Mouse (Mus musculus) bone marrow, adult 2 months (tissue): ENCODE measurements around the gene Grk1. TPM values are rescaled to one million over a fixed set of nuclear protein-coding genes. Genes with fewer than 3 reads are reported as not detected.

Experiments
- H3K27ac ChIP-seq: fragments of 200-500 bp; 2 replicates; pipeline ENCODE4 v1.5.1; 2012; ENCODE audit warnings: low read depth, mild to moderate bottlenecking, control low read depth, inconsistent platforms, low read length; ENCODE audit not compliant: control insufficient read depth, poor library complexity, insufficient read depth
- H3K4me1 ChIP-seq: fragments of 200-500 bp; 2 replicates; pipeline ENCODE4 v1.6.1; 2011; ENCODE audit warnings: low read length; ENCODE audit not compliant: control insufficient read depth, insufficient read depth
- H3K4me3 ChIP-seq: fragments of 200-500 bp; replicated peaks from 2 replicates; pipeline ENCODE3; 2011; ENCODE audit warnings: mild to moderate bottlenecking, low read depth, low read length, control low read depth; ENCODE audit not compliant: control insufficient read depth
- CTCF ChIP-seq: fragments of 200-500 bp; IDR thresholded peaks from 2 replicates; pipeline ENCODE4 v1.5.1; 2011; ENCODE audit warnings: low read length, control low read depth; ENCODE audit not compliant: control insufficient read depth, insufficient read depth
- POLR2A ChIP-seq: fragments of 200-500 bp; IDR thresholded peaks from 2 replicates; pipeline ENCODE4 v1.6.1; 2011; ENCODE audit warnings: low read depth, mild to moderate bottlenecking, control low read depth, low read length, borderline replicate concordance; ENCODE audit not compliant: control insufficient read depth
- WGBS: fragments of 180-500 bp; shearing (Covaris S2); methylation state at CpG from one replicate; pipeline ENCODE4 v1.1.7; 2018; 5-methylcytosine and 5-hydroxymethylcytosine counted together
- polyA plus RNA-seq: library from polyadenylated mRNA; stranded (reverse); fragments of >200 nt; gene quantifications from 2 replicates; pipeline ENCODE4 v1.2.4, GENCODE M21; 2011; ENCODE audit warnings: low replicate concordance; ENCODE audit not compliant: missing spikeins, insufficient read depth, insufficient read length

The Grk1 gene
- polyA plus RNA-seq, 1 experiment = 0.20 TPM

GRCm38 (mm10) chr8:13386366-13386765 is 18.5 kb upstream of the Grk1 start:
- 76% methylated on average over 13 of the region's 13 CpGs for WGBS
- H3K4me3 ChIP-seq = no peak overlapping the region
- peaks cover 2% of the 10 kb centered on the region; the same call in 1 of the 2 replicates for H3K4me1 ChIP-seq
- TF ChIP-seq CTCF (no peak), POLR2A (no peak)
- H3K27ac ChIP-seq = no peak overlapping the region

GRCm38 (mm10) chr8:13387728-13388127 is 17.2 kb upstream of the Grk1 start:
- no peak overlapping the region for H3K27ac ChIP-seq
- H3K4me3 ChIP-seq = no peak overlapping the region
- TF ChIP-seq CTCF (no peak), POLR2A (no peak)
- peaks cover 2% of the 10 kb centered on the region; the same call in 1 of the 2 replicates for H3K4me1 ChIP-seq
- 16% methylated on average over 8 of the region's 8 CpGs for WGBS

GRCm38 (mm10) chr8:13388744-13389143 is 16.1 kb upstream of the Grk1 start:
- Histone ChIP-seq H3K4me3 (no peak overlapping the region), H3K27ac (no peak overlapping the region), H3K4me1 (peaks cover 2% of the 10 kb centered on the region; the same call in 1 of the 2 replicates)
- 61% methylated on average over 2 of the region's 2 CpGs for WGBS
- TF ChIP-seq CTCF (no peak), POLR2A (no peak)

- no peak for TF ChIP-seq POLR2A
- TF ChIP-seq CTCF = no peak
- Histone ChIP-seq H3K4me1 (no peaks in the 10 kb centered on the region), H3K27ac (no peak overlapping the region), H3K4me3 (no peak overlapping the region)
- 78% methylated on average over 7 of the region's 7 CpGs for WGBS
These were observed 11.0 kb upstream of the Grk1 start for GRCm38 (mm10) chr8:13393869-13394268.

- H3K27ac ChIP-seq = no peak within 1 kb of the TSS
- no peak within 1 kb of the TSS for H3K4me3 ChIP-seq
- TF ChIP-seq CTCF (no peak), POLR2A (no peak)
- 78% methylated on average over 5 of the region's 5 CpGs for WGBS
- H3K4me1 ChIP-seq = no peaks in the 10 kb centered on the region
These were observed 8.2 kb upstream of the Grk1 start, which contains the start of gene Atp4b for GRCm38 (mm10) chr8:13396725-13397124. Gene Atp4b, minus strand, starts transcription at chr8:13396825.

GRCm38 (mm10) chr8:13403517-13403916 is 1.4 kb upstream of the Grk1 start:
- Histone ChIP-seq H3K4me3 (no peak overlapping the region), H3K27ac (no peak overlapping the region), H3K4me1 (no peaks in the 10 kb centered on the region)
- 71% methylated on average over 6 of the region's 6 CpGs for WGBS
- TF ChIP-seq POLR2A (no peak), CTCF (no peak)

- TF ChIP-seq CTCF (no peak), POLR2A (no peak)
- Histone ChIP-seq H3K4me3 (no peak overlapping the region), H3K4me1 (no peaks in the 10 kb centered on the region), H3K27ac (no peak overlapping the region)
- 89% methylated on average over 5 of the region's 5 CpGs for WGBS
These were observed 1.1 kb downstream of the Grk1 start for GRCm38 (mm10) chr8:13406011-13406410.

- TF ChIP-seq CTCF = peak; percentile 81
- TF ChIP-seq POLR2A = no peak
- Histone ChIP-seq H3K4me1 (no peaks in the 10 kb centered on the region), H3K4me3 (no peak overlapping the region), H3K27ac (no peak overlapping the region)
- WGBS = 16% methylated on average over 6 of the region's 6 CpGs
These were observed 6.7 kb downstream of the Grk1 start for GRCm38 (mm10) chr8:13411597-13411996.
